Mouse (Mus musculus) neural tube, embryonic 10.5 days (tissue): Measurements from ENCODE around the gene Gm20547.
"Not testable (repeated sequence)": the region's sequence is repeated elsewhere in the genome, so short reads cannot be mapped to it uniquely, and the experiment has no call there.

Experiments
- DNase-seq: peaks from one replicate; pipeline ENCODE4 v3.0.0-alpha.2; 2017; ENCODE audit warnings: low spot score; ENCODE audit errors: extremely low spot score

The Gm20547 gene

GRCm38 (mm10) chr17:34854761-34855160 is 27.1 kb downstream of the Gm20547 start:
- no peak for DNase-seq

DNA sequence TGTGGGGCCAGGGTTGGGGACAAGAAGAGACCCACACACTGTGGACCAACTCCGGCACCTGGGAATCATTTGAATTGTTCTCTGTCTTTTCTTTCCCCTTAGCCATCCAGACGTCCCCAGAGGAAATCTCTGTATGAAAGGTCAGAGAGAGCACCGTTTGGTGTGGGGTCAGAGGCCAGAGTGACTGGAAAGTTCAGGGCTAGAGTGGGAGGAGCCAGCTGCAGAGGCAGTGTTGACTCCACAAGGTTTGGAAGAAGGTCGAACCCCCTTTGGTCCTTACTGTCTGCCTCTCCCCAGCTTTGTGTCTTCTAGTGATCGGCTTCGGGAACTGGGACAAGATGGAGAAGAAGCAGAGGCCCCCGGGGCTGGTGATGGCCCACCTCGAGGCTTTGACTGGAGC is 28.3 kb downstream of the Gm20547 start:
- DNase-seq: no peak

DNA sequence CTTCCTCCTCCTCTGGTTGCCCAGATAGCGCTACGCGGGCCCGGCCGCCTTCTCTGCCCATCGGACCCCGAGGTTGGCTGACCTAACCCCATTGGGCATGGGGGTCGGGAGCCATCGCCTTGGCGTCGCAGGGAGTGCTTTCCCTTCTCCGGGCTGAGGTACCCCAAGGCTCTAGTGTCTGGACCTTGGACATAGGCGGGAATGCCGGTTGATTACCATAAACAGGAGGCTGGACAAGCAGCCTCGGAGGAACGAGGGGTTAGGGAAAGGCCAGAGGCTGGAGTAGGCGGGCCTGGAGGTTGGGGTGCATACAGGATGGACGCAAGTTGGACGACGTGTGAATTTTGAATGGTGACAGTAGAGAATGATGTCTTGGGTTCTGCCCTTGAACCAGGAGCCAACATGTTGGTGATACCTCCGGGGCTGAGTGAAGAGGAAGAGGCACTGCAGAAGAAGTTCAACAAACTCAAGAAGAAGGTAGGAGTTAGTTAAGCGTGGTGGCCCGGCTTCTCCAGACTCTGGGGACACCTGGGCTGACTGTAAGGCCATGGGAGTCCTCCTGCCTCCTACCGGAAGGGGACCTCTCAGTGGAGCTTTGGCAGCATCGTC is 31.2 kb downstream of the Gm20547 start:
- no peak for DNase-seq

GRCm38 (mm10) chr17:34849722-34850516 is 31.9 kb downstream of the Gm20547 start, which contains the start of the genes Skiv2l and Nelfe:
Gene Skiv2l (minus strand): TSS chr17:34850210.
Gene Nelfe (plus strand): TSS chr17:34850391.
- peak; percentile 98 for DNase-seq

DNA sequence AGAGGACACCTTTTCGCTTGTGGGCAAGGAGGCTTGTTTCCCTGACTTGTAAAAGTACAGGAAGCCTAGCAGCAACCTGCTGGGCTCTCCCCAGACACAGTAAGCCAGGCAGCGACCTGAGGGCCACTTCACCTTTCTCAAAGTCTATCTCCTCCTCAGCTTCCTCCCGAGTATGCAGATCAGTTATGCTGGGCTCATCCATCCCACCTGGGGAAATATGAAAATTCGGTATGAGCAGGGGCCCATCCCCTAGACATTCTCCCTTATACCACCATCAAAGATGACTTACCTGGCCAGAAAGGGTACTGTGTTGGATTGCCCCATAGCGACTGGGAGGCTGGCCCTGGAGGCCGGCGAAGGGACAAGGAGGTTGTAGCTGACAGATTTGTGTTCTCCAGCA is 34.2 kb downstream of the Gm20547 start:
- no peak for DNase-seq

GRCm38 (mm10) chr17:34847192-34847591 is 34.6 kb downstream of the Gm20547 start:
- DNase-seq: no peak

DNA sequence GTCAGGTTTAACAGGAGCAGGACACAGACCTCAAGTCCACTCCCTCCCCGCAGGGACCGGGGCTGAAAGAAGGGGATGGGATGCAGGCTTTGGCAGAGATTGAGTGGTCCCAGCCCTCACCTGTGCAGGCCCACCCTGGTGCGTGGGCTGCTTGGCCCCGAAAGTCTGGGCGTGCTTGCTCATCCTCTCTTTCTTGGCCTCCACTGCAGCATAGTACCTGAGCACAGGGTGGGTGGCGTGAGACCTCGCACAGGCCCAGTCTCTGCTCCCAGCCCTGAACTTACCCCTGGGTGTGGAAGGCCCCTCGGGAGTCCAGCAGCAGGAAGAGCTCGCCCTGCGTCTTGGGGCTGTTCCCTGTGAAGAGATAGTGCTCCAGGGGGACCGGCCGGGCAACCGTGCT is 37.0 kb downstream of the Gm20547 start:
- DNase-seq: no peak

DNA sequence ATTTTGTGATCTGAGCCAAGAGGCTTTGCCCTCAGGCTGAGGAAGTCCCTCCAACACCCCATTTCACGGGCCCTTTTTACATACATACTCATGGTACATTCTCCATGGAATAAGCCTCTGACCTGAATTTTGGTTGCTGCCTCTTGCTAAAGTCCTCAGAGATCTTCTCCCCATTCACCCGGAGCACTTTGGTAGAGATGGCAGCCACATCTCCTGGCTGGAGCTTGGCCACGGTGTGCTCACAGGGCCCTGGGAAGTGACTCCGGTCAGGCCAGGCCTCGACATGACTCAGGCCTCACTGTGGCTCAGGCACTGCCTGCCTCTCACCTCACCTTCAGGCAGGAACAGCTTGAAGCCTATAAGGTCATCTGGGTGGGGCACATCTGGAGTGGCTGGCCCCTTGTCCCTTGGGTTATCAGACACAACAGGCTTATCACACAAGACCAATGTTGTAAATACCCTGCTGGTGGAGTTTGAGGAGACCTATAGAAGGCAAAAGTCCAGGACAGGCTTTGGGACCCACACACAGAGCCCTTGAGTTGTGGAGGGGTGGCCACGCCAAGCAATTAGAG is 41.0 kb downstream of the Gm20547 start:
- no peak for DNase-seq

GRCm38 (mm10) chr17:34838785-34839184 is 43.1 kb downstream of the Gm20547 start:
- no peak for DNase-seq

- peak; percentile 26 for DNase-seq
These were observed 44.1 kb downstream of the Gm20547 start for GRCm38 (mm10) chr17:34837464-34838324.

GRCm38 (mm10) chr17:34836856-34837221 is 45.0 kb downstream of the Gm20547 start, which contains the start of the genes Stk19 and Dxo:
Gene Stk19 (minus strand): TSS chr17:34836945.
Gene Dxo (plus strand): TSS chr17:34837019.
- DNase-seq: peak; percentile 98

DNA sequence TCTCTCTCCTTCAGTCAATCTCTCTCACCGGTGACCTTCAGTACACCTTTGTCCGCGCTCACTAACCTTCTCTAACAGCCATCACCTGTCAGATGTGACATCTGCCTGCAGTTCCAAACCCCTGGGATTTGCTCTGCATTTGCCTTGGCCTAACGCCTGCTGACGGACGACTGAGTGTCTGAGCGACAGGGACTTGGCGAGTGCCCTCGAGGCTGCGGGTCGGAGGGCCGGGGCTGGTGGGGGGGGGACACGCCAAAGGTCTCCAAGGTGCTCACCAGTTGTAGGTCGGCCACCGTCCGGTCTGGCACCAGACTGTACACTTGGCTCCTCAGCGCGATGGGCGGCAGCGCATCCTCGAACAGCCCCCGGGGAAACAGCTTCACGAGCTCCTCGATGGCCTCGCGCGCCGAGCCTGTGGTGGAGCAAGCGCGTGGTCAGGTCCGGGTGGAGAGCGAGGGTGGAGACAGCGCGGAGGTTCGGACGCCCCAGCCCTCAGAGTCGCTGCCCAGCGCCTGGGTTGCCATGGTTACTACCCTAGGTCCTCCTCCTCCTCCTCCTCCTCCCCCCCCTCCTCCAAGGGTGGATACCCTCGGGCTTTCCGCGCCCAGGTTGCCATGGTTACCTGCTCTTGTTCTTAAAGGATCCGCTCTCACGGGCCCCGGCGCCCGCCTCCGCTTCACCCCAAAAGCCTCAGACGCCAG is 45.5 kb downstream of the Gm20547 start:
- no peak for DNase-seq

- DNase-seq: not testable (repeated sequence)
These were observed 51.1 kb downstream of the Gm20547 start for GRCm38 (mm10) chr17:34830776-34831175.

DNA sequence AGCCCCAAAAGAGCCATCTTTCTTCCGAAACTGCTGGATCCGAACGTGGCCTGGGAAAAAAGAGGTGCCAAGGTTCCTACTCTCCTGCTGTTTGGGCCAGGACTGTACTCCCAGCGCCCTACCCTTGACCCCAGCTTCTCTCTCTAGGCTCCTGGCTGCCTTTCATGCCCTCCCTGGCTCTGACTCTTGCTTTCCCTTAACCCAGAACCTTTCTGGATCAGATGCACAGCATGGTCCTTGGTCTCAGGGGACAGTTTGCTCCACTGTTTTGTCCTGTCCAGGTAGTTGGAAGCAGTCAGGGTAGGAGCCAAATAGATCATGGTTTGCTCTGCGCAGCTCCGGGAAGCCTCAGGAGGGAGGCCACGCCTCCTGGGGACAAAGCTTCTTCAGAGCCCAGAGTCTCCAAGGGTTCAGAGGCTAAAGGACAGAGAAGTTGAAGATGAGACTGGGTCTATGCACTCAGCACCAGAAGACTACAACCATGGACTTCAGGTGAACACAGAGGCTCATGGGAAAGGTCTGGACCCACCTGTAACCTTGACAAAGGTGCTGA is 66.9 kb downstream of the Gm20547 start:
- DNase-seq: no peak

GRCm38 (mm10) chr17:34813747-34814146 is 68.1 kb downstream of the Gm20547 start:
- peak; percentile 29 for DNase-seq

DNA sequence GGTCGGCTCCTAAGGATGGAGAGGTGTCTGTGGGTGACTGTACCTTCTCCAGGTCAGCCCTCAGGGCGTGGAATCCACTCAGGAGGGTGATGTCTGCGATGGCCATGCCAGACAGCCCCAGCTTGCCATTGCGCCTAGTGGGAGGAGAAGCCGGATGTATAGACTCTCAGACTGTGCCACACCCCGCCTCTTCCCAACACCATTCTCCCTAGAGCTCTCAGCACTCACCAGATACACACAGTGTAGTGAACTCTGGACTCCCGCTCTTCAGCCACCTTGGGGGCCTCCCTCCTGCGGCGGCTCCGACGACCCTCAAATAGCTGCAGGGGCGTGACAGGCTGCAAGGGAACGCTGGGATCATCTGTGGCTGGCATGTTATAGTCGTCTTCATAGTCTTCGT is 70.6 kb downstream of the Gm20547 start:
- no peak for DNase-seq

- not testable (repeated sequence) for DNase-seq
These were observed 71.0 kb downstream of the Gm20547 start for GRCm38 (mm10) chr17:34810811-34811210.

DNA sequence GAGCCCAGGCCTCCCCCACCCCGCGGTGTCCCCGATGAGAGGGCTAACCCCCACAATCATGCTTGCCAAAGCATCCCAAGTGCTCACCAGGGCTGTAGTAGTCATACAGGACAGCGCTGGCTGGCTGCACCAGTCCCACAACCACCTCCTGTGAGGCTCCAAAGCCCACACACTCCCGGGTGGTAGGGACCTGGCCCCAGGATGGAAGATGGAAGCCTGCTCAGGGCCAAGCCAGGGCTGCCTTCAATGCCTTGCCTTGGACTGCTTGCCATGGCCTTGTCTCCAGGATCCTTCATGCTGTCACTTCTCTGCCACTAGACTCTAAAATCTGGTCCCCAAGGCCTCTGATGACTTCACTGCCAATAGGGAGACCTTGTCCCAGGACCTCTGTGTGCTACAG is 71.4 kb downstream of the Gm20547 start:
- not testable (repeated sequence) for DNase-seq

DNA sequence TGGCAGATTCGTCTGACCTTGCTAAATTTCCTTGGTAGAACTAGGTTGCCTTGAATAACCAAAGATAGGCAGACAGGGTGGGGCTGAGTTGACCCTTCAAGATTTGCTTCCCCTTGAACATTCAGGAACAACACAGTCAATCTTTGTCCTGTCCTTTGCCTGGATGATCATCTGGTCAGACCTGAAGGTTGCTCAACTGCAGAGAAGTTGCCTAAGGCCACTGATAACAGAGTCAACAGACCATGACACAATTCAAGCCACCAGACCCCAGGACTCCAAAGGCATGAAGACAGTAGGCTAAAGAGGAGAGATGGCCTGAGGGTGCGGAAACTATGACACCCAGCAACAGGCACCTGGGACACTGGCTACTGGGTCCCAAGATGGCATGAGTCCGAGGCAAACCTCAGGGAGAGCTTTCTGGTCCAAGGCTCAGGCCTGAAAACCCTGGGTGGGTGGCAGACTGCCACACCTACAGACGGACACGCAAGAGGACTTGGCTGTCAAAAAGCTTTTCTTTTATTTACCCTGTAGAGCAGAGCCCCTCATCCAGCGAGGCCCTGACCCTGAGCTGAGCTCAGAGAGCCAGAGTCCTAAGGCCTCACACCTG is 73.1 kb downstream of the Gm20547 start:
- no peak for DNase-seq

DNA sequence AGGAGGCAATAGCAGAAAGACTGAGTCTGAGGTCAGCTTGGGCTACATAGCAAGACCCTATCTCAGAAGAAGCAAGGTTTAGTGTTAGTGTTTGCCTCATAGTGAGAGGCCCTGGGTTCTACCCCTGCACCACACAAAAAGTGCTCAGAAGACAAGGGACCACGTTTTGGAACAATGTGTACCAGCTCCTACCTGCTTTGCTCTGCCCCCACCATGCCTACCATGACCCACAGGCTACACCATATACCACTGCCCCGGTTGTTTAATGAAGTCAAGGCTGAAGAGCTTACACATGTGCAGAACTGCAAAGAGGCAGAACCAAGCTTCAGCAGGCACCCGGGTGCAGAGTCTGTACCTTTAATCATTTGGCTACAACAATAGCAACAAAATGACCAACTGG is 74.7 kb downstream of the Gm20547 start:
- DNase-seq: no peak
